Mouse (Mus musculus) ES-Bruce4 (cell line): Measurements from ENCODE around the gene Plek2.

Experiments
- CTCF ChIP-seq: IDR thresholded peaks from one replicate; pipeline ENCODE4 v1.8.1; 2011; ENCODE audit warnings: low read depth, low read length
- POLR2A ChIP-seq: IDR thresholded peaks from one replicate; pipeline ENCODE4 v1.8.1; 2011; ENCODE audit warnings: low read length; ENCODE audit not compliant: insufficient read depth

DNA sequence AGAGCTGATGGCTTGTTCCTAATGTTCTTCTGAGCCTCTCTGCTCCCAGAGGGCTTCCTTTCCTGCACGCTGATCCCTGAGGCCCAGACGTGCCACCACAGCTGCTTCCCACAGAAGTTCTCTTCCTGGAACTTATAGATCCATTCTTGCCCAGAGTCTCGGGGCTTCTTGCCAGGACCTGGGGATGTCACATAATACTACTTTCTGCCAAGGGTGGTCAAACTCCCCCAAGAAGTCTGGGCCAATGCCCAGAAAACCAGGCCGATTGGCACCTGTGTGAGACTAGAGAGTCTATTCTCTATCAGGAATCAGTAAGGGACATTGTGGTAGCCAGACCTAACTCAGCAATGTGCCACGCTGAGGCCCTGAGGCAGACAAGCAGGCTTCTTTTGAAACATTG lies 20.5 kb upstream of the Plek2 start:
- TF ChIP-seq CTCF: no peak
- no peak for TF ChIP-seq POLR2A
